Comparison of ENCODE assay signal across 8 mouse cellular contexts in genomic region chr16:4655764-4656570, GRCm38 (mm10). TPM values are rescaled to one million over a fixed set of nuclear protein-coding genes. Genes with fewer than 3 reads are reported as not detected.
DNase-seq lines count a peak whose midpoint lies in the region; ATAC-seq and TF ChIP-seq lines count a peak whose summit lies in the region.

No protein-coding gene starts in this region.

- H3K36me3 ChIP-seq in E14TG2a.4 (ENCODE audit: insufficient read depth, low read length) = peaks cover 56% of the 10 kb centered on the region
- H3K36me3 ChIP-seq in limb, embryonic 13.5 days = peaks cover 52% of the 10 kb centered on the region
- H3K36me3 ChIP-seq in stomach, postnatal 0 days (ENCODE audit: control insufficient read depth, insufficient read depth, low read length) = peaks cover 11% of the 10 kb centered on the region; the same call in 1 of the 2 replicates

- 0 out of 2 replicates have a peak overlapping the region, but pooled peaks have one; percentile 1 for H3K4me2 ChIP-seq in limb, embryonic 13.5 days (replicated peaks)
- no peak overlapping the region for H3K4me2 ChIP-seq in stomach, postnatal 0 days (replicated peaks; ENCODE audit: low read depth)

- no peaks in the 10 kb centered on the region for H3K27me3 ChIP-seq in E14TG2a.4 (ENCODE audit: insufficient read depth, low read length)
- H3K27me3 ChIP-seq in limb, embryonic 13.5 days = no peaks in the 10 kb centered on the region
- H3K27me3 ChIP-seq in stomach, postnatal 0 days (ENCODE audit: control insufficient read depth, insufficient read depth, low read length) = no peaks in the 10 kb centered on the region

- intact Hi-C loops in gastrocnemius, adult 2 months (cut with DNase I) = no loop called here

- TF ChIP-seq EP300 in stomach, postnatal 0 days (optimal IDR thresholded peaks at IDR 0.05) = no peak

- no peaks in the 10 kb centered on the region for H3K9me3 ChIP-seq in E14TG2a.4 (ENCODE audit: low read length)
- no peaks in the 10 kb centered on the region for H3K9me3 ChIP-seq in limb, embryonic 13.5 days
- no peaks in the 10 kb centered on the region for H3K9me3 ChIP-seq in stomach, postnatal 0 days (ENCODE audit: control insufficient read depth, low read length)

- no peak for ATAC-seq in limb, embryonic 13.5 days (ENCODE audit: low FRiP score, low read depth)
- ATAC-seq in stomach, postnatal 0 days (ENCODE audit: low FRiP score, low TSS enrichment) = no peak

- TF ChIP-seq CTCF in gastrocnemius, adult 2 months (IDR thresholded peaks at IDR 0.05) = peak; percentile 16; the same call in 1 of the 2 replicates
- peak; percentile 10; the same call in 1 of the 2 replicates for TF ChIP-seq CTCF in E14TG2a.4 (conservative IDR thresholded peaks at IDR 0.05; ENCODE audit: low read length)
- no peak for TF ChIP-seq CTCF in embryonic fibroblast, embryonic 13.5 days (IDR thresholded peaks at IDR 0.05; ENCODE audit: borderline replicate concordance, insufficient read depth, low read length)
- peak; percentile 51 for TF ChIP-seq CTCF in stomach, postnatal 0 days (IDR thresholded peaks at IDR 0.05; ENCODE audit: low read depth)

- H3K9ac ChIP-seq in limb, embryonic 13.5 days = peak overlapping the region; percentile 31; the same call in 1 of the 2 replicates
- peak overlapping the region; percentile 31; the same call in 1 of the 2 replicates for H3K9ac ChIP-seq in stomach, postnatal 0 days (ENCODE audit: low read length)

- WGBS in limb, embryonic 13.5 days = 29% methylated on average over 11 of the region's 11 CpGs
- 37% methylated on average over 11 of the region's 11 CpGs for WGBS in stomach, postnatal 0 days

- peak overlapping the region; percentile 80 for H3K27ac ChIP-seq in gastrocnemius, adult 2 months
- H3K27ac ChIP-seq in embryonic fibroblast, embryonic 13.5 days (ENCODE audit: insufficient read depth, low read length) = peak overlapping the region; percentile 26; the same call in 1 of the 2 replicates
- peak overlapping the region; percentile 96 for H3K27ac ChIP-seq in limb, embryonic 13.5 days
- peak overlapping the region; percentile 53 for H3K27ac ChIP-seq in stomach, postnatal 0 days (replicated peaks)

- peak; percentile 49 for DNase-seq in gastrocnemius, adult 2 months
- no peak for DNase-seq in gastrocnemius, postnatal 25 days
- DNase-seq in stomach, postnatal 0 days (ENCODE audit: low spot score) = no peak
- no peak for DNase-seq in urinary bladder, postnatal 10 days (ENCODE audit: low spot score)
- no peak for DNase-seq in thymus, postnatal 4 days

- TF ChIP-seq POLR2A in embryonic fibroblast, embryonic 13.5 days (IDR thresholded peaks at IDR 0.05; ENCODE audit: low read depth, low read length) = no peak

- H3K4me1 ChIP-seq in E14TG2a.4 (replicated peaks; ENCODE audit: low read depth, low read length) = peaks cover 59% of the 10 kb centered on the region
- H3K4me1 ChIP-seq in embryonic fibroblast, embryonic 13.5 days (ENCODE audit: control insufficient read depth, insufficient read depth, low read length) = peaks cover 33% of the 10 kb centered on the region
- peaks cover 87% of the 10 kb centered on the region for H3K4me1 ChIP-seq in limb, embryonic 13.5 days
- H3K4me1 ChIP-seq in stomach, postnatal 0 days (replicated peaks; ENCODE audit: control insufficient read depth, insufficient read depth) = peaks cover 3% of the 10 kb centered on the region; the same call in 1 of the 2 replicates

- no peak overlapping the region for H3K4me3 ChIP-seq in gastrocnemius, adult 2 months
- H3K4me3 ChIP-seq in E14TG2a.4 (replicated peaks; ENCODE audit: low read length) = peak overlapping the region; percentile 68
- no peak overlapping the region for H3K4me3 ChIP-seq in embryonic fibroblast, embryonic 13.5 days (ENCODE audit: insufficient read depth, low read length)
- H3K4me3 ChIP-seq in limb, embryonic 13.5 days = no peak overlapping the region
- no peak overlapping the region for H3K4me3 ChIP-seq in stomach, postnatal 0 days (ENCODE audit: low read depth, low read length)

RNA-seq across cellular contexts. Expression of gene Dnaja3, which starts 16.2 kb away (rescaled TPM):
- total RNA-seq in gastrocnemius, adult 2 months (2021) = 100 to 1,000 TPM in 1 of 2 experiments, 10 to 100 TPM in 1; 86.4 to 110 TPM
- 10 to 100 TPM; 91.1 to 93.8 TPM for total RNA-seq in gastrocnemius, postnatal 25 days (2021)
- polyA plus RNA-seq in embryonic fibroblast, embryonic 13.5 days (2011; ENCODE audit: insufficient read length, low read depth, missing spikeins) = 39.7 and 47.6 TPM in 2 replicates
- 56.6 and 60.0 TPM in 2 replicates for polyA plus RNA-seq in limb, embryonic 13.5 days (2015; fragmentation: Nextera tagmentation; extraction: Ambion mirVana)
- 47.0 and 49.2 TPM in 2 replicates for polyA plus RNA-seq in stomach, postnatal 0 days (2015; fragmentation: Nextera tagmentation; extraction: Ambion mirVana)

RNA-seq across cellular contexts. Expression of gene Vasn, which starts 16.2 kb away (rescaled TPM):
- total RNA-seq in gastrocnemius, adult 2 months (2021) = 1 to 10 TPM; 4.8 to 6.0 TPM
- 1 to 10 TPM; 4.6 to 4.8 TPM for total RNA-seq in gastrocnemius, postnatal 25 days (2021)
- polyA plus RNA-seq in embryonic fibroblast, embryonic 13.5 days (2011; ENCODE audit: insufficient read length, low read depth, missing spikeins) = 72.1 and 79.5 TPM in 2 replicates
- polyA plus RNA-seq in limb, embryonic 13.5 days (2015; fragmentation: Nextera tagmentation; extraction: Ambion mirVana) = 35.6 and 35.9 TPM in 2 replicates
- polyA plus RNA-seq in stomach, postnatal 0 days (2015; fragmentation: Nextera tagmentation; extraction: Ambion mirVana) = 8.8 and 9.6 TPM in 2 replicates

RNA-seq across cellular contexts. Expression of gene Coro7, which starts 23.6 kb away (rescaled TPM):
- 10 to 100 TPM; 12.1 to 13.6 TPM for total RNA-seq in gastrocnemius, adult 2 months (2021)
- total RNA-seq in gastrocnemius, postnatal 25 days (2021) = 10 to 100 TPM; 12.9 to 19.0 TPM
- polyA plus RNA-seq in embryonic fibroblast, embryonic 13.5 days (2011; ENCODE audit: insufficient read length, low read depth, missing spikeins) = 17.7 and 23.3 TPM in 2 replicates
- polyA plus RNA-seq in limb, embryonic 13.5 days (2015; fragmentation: Nextera tagmentation; extraction: Ambion mirVana) = 19.6 and 20.8 TPM in 2 replicates
- polyA plus RNA-seq in stomach, postnatal 0 days (2015; fragmentation: Nextera tagmentation; extraction: Ambion mirVana) = 7.6 and 8.1 TPM in 2 replicates

RNA-seq across cellular contexts. Expression of gene Pam16, which starts 31.2 kb away (rescaled TPM):
- 100 to 1,000 TPM in 1 of 2 experiments, 10 to 100 TPM in 1; 97.4 to 112 TPM for total RNA-seq in gastrocnemius, adult 2 months (2021)
- 10 to 100 TPM; 87.2 to 90.6 TPM for total RNA-seq in gastrocnemius, postnatal 25 days (2021)
- 30.5 and 33.1 TPM in 2 replicates for polyA plus RNA-seq in embryonic fibroblast, embryonic 13.5 days (2011; ENCODE audit: insufficient read length, low read depth, missing spikeins)
- polyA plus RNA-seq in limb, embryonic 13.5 days (2015; fragmentation: Nextera tagmentation; extraction: Ambion mirVana) = 105 and 106 TPM in 2 replicates
- 65.4 and 71.9 TPM in 2 replicates for polyA plus RNA-seq in stomach, postnatal 0 days (2015; fragmentation: Nextera tagmentation; extraction: Ambion mirVana)

Comparison
In these comparisons a context has a peak if more than half of its experiments do, and no peak if none do; other contexts are left out.
1. H3K27ac ChIP-seq: peak in every context shown above with its lines; median percentile 96 in limb, embryonic 13.5 days; 80 in gastrocnemius, adult 2 months; 53 in stomach, postnatal 0 days; 26 in embryonic fibroblast, embryonic 13.5 days.